ENCODE assay signal across 8 mouse cellular contexts in genomic region chr11:78512025-78512957, GRCm38 (mm10). TPM values are rescaled to one million over a fixed set of nuclear protein-coding genes. Genes with fewer than 3 reads are reported as not detected.
A peak's percentile ranks its signal among the peaks of the same experiment; 100 is the strongest.
DNase-seq lines count a peak whose midpoint lies in the region; ATAC-seq lines count a peak whose summit lies in the region.

Gene Tmem199 (minus strand): TSS chr11:78512172.
Gene Poldip2 (plus strand): TSS chr11:78512193.

- H3K4me3 ChIP-seq in hindbrain, embryonic 15.5 days, result peak within 1 kb of the TSS; percentile 74

- peak within 1 kb of the TSS; percentile 91 for H3K9ac ChIP-seq in hindbrain, embryonic 15.5 days

- H3K27me3 ChIP-seq in hindbrain, embryonic 15.5 days, result no peaks in the 10 kb centered on the region

- peaks cover 38% of the 10 kb centered on the region for H3K36me3 ChIP-seq in hindbrain, embryonic 15.5 days

- H3K27ac ChIP-seq in hindbrain, embryonic 15.5 days (replicated peaks), result peak within 1 kb of the TSS; percentile 84

- H3K4me2 ChIP-seq in hindbrain, embryonic 15.5 days, result peak within 1 kb of the TSS; percentile 82

- under 1% methylated on average over 63 of the region's 67 CpGs for WGBS in hindbrain, embryonic 15.5 days

- DNase-seq in R1 (ENCODE audit: low read depth, low spot score), result peak; percentile 95
- peak; percentile 92 to 96 for DNase-seq in cerebellum, postnatal 25 days
- DNase-seq in frontal cortex, postnatal 36 days (ENCODE audit: low spot score in 2 of 2), result peak; percentile 85 to 89
- peak; percentile 82 for DNase-seq in left cerebral cortex, adult 11 months (ENCODE audit: low spot score)
- DNase-seq in lung, postnatal 4 days, result peak; percentile 91 to 94
- peak; percentile 92 for DNase-seq in retina, postnatal 7 days (ENCODE audit: low read depth, low spot score)
- DNase-seq in urinary bladder, adult 2 months (ENCODE audit: low spot score), result peak; percentile 72

- peaks cover 22% of the 10 kb centered on the region for H3K4me1 ChIP-seq in hindbrain, embryonic 15.5 days (replicated peaks)

- peak; percentile 90 for ATAC-seq in hindbrain, embryonic 15.5 days (ENCODE audit: low FRiP score, low read depth)

- H3K9me3 ChIP-seq in hindbrain, embryonic 15.5 days, result no peaks in the 10 kb centered on the region

RNA-seq across cellular contexts. Expression of gene Tmem199, which starts in this region (rescaled TPM):
- polyA plus RNA-seq in hindbrain, embryonic 15.5 days (2015; fragmentation: Nextera tagmentation; extraction: Ambion mirVana), result 88.0 and 91.8 TPM in 2 replicates
- 28.8 and 41.2 TPM in 2 replicates for polyA plus RNA-seq in urinary bladder, adult 2 months (2012; rRNA removed)

RNA-seq across cellular contexts. Expression of gene Poldip2, which starts in this region (rescaled TPM):
- 181 and 189 TPM in 2 replicates for polyA plus RNA-seq in hindbrain, embryonic 15.5 days (2015; fragmentation: Nextera tagmentation; extraction: Ambion mirVana)
- 52.5 and 54.7 TPM in 2 replicates for polyA plus RNA-seq in urinary bladder, adult 2 months (2012; rRNA removed)

Comparison
In these comparisons a context has a peak if more than half of its experiments do, and no peak if none do; other contexts are left out.
1. Peak in every context shown above with its lines: DNase-seq, ATAC-seq, H3K4me3 ChIP-seq and H3K27ac ChIP-seq.